Mouse (Mus musculus) natural killer cell, adult 2 months (primary cell): ENCODE measurements around the gene Tbc1d30.

Experiments
- DNase-seq, 2 experiments: peaks; one replicate each; pipeline ENCODE4 v3.0.0; 2022; ENCODE audit warnings: low spot score in 2 of 2

Gene Tbc1d30

DNA sequence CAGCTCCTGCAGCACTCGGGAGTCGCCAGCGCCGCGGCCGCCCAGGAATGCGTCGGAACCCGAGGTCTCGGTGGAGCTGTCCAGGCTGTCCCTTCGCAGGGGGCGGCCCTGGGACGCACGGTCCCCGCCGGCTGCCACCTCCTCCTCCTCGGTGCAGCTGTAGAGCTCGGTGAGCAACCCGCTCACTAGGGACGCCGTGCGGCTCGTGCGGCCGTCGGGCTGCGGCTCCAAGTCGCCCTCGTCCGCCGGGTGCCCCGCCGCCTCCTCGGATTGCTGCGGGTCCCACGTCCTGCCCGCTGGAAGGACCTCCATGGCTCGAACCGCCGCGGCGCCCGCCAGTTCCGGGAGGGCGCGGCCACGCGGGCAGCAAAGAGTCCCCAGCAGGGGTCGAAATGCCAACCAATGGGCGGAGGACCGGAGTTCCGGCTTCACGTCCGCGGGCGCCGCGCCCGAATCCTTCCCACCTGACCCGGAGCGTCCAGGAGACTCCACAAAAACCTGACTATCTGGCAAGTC, at the start of gene Tbc1d30:
TSS of gene Tbc1d30 (minus strand) at position 213 of the 516 bp plus-strand sequence.
- DNase-seq = peak; percentile 39 to 40

- DNase-seq = no peak
Measured at GRCm38 (mm10) chr10:121398599-121398998, 47.5 kb upstream of the Tbc1d30 start.

DNA sequence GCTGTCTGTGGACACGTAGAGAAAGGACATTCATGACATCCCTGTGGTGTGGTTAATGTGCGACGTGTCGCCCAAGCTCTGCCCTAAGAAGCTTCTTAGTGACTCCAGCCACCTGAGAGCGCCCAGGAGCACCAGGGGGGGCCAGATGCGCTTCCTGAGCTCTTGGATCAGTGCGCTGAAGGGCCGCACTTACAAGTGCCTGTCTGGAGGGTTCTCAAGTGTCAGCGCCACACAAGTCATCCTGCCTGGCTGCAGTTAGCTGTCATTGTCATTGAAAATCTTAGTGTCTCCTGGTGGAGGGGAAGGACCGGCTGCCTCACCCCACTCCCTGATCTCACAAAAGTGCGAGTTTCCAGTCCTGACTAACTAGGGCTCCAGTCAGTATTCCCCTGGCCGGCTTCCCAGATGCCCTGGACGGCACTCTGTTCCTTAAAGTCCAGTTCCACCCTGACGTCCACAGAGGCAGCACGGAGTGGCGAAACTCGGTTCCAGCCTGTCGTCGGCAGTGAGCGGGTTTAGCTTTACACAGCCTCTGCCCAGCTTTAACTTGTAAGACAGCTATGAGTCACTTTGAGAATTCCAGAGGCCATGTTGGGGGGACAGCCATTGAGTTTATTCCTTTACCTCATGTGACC, 44.6 kb upstream of the Tbc1d30 start:
- no peak for DNase-seq

- DNase-seq = no peak
Measured at GRCm38 (mm10) chr10:121394789-121395325, 43.8 kb upstream of the Tbc1d30 start.

GRCm38 (mm10) chr10:121394270-121394669, 43.2 kb upstream of the Tbc1d30 start:
- no peak for DNase-seq

DNA sequence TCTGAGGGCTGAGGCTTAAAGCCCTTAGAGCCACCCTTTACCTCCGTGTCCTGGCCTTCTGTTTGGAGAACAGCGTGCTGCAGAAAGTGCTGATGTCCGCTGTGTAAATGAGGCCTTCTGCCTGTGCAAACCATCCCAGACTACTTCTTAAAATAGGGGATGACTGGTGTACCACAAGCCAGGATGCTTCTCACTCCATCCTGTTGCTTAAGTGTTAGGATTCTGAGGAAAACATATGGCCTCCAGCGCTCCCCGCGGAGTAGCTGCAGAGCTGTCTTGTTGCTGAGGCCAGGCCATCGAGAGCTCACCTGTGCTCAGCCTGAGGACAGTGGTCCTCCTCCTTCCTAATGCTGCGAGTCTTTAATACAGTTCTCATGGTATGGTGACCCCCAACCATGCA, 40.8 kb upstream of the Tbc1d30 start:
- no peak for DNase-seq

GRCm38 (mm10) chr10:121390602-121391001, 39.5 kb upstream of the Tbc1d30 start:
- DNase-seq = no peak

- no peak for DNase-seq
Measured at GRCm38 (mm10) chr10:121386347-121386746, 35.3 kb upstream of the Tbc1d30 start.

GRCm38 (mm10) chr10:121385695-121386094, 34.6 kb upstream of the Tbc1d30 start:
- no peak for DNase-seq

- no peak for DNase-seq
Measured at GRCm38 (mm10) chr10:121384710-121385109, 33.6 kb upstream of the Tbc1d30 start.

DNA sequence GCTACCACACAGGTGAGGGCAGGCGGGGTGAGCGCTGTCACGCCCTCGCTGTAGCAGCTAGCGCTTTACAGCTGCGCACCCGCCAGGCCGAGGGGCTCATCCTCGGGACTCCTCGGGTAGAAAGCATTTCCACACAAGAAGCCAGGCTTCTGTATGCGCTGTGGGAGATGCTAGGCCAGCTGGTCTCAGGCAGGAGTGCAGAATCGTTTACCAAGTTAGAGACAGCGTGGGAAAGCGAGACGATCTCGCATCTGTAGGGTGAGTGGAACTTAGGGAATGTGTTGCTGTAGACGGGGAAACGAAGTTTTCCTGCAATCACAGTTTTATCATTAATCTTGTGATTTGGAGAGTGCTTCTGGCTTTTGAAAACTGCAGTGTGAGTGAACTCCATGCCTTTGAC, 30.2 kb upstream of the Tbc1d30 start:
- no peak for DNase-seq

DNA sequence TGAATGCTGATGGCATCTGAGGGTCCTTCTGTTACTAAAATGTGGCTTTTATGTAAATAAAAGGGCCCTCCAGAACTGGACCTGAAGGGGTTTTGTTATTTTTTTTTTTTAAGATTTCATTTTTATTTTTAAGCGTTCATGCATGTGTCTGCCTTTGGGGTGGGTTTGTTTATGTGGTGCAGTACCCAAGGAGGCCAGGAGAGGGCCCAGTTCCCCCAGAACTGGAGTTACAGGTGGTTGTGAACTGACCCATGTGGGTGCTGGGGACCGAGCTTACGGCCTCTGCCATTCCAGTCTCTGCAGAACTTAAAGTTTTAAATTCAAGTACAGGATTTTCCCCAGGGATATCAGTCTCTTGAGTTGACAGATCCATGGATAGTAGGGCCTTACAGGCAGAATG, 28.3 kb upstream of the Tbc1d30 start:
- DNase-seq = no peak

DNA sequence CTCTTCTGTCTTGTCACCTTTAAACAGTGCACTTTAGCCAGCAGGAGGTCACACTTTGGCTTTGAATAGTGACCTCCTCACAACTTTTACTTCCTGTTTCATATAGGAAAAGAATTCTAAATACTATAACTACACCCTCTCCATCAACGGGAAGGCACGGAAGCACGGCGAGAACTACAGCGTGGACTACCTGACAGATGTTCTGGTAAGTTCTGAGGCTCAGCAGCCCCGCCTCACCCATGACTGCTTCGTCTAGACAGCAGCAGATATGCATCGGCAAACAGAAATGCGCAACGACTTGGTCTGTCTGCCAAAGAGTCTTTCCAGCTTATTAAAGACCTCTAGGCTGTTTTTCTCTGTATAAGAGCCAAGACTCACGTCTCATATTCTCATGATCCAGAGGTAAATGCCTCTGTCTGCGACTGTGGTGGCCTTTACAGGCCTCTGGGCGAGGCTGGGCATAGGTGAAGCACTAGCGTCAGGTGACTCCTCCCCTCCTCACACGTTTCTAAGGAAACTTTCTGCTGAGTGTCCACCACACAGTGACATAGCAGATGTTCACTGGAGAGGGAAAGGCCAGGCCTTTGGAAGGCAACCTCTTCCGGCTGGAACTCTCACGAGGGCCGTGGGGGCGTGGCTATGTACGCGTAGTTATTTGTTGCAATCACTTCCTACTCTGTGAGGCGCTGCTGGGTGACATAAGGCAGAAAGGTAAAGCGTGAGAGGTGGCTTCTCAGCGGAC, 25.6 kb upstream of the Tbc1d30 start:
- peak in 1 of 2 experiments; percentile 43 for DNase-seq

- peak in 1 of 2 experiments; percentile 23 for DNase-seq
Measured at GRCm38 (mm10) chr10:121375649-121376493, 24.8 kb upstream of the Tbc1d30 start.

DNA sequence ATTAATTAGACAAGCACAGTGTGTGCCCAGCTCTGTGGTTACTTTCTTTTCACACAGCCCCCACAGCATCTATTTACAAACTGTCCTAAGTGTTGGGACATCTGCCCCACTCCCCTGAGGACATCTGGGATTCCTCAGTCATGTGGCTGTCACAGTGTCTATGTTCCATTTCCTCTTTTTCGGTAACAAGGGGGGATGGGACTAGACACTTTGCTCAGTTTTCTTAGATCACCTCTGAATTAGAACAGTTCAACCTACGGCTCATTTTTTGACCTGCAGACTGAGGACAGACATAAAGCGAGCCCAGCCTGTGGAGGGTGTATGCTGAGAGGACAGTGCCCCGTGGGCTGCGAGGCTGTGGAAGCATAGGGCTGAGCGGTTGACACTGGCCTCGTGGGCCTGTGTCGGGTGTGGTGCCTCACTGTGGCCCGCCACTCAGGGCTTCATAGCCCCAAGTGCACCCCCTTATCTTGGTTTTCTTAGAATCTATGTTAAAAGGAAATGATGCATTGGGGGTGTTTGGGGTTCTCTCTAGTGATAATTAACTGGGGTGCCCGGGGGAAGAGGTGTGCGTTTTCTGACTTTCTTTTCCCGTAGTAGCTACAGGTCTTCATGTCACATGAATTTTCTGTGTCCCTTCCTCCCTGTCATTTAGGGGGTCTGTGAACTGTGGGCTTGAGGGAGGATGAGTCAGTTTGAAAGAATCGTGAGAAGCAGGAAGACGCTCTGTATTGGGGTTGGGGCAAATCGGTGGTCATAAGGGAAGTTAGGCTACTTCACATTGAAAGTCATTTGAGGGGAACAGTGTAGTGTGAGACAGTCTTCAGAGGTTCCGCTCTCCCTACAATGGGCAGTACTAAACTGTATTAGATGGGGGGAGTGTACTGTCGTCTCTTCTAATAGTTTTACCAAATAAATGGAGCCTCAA, 23.9 kb upstream of the Tbc1d30 start:
- peak; percentile 19 to 73 for DNase-seq

DNA sequence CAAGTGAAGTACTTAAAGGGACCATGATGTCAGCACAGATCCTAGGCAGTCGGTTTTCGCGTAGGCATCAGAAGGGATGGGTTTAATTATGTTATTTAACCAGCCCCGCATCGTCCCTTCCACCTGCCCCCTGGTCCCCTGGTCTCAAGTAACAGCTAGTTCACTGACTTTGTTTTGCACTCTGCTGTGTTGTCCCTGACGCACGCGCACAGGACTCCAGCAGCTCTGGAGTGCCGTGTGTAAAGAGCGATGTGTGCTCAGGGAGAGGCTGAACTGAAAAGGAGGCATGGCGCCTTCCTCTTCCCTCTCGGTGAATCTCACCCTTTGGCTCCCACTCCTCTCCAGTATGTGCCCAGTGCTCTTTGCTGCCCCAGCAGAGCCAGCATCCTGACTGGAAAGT, 22.9 kb upstream of the Tbc1d30 start:
- no peak for DNase-seq

- peak in 1 of 2 experiments; percentile 21 for DNase-seq
Measured at GRCm38 (mm10) chr10:121370777-121371176, 19.7 kb upstream of the Tbc1d30 start.

DNA sequence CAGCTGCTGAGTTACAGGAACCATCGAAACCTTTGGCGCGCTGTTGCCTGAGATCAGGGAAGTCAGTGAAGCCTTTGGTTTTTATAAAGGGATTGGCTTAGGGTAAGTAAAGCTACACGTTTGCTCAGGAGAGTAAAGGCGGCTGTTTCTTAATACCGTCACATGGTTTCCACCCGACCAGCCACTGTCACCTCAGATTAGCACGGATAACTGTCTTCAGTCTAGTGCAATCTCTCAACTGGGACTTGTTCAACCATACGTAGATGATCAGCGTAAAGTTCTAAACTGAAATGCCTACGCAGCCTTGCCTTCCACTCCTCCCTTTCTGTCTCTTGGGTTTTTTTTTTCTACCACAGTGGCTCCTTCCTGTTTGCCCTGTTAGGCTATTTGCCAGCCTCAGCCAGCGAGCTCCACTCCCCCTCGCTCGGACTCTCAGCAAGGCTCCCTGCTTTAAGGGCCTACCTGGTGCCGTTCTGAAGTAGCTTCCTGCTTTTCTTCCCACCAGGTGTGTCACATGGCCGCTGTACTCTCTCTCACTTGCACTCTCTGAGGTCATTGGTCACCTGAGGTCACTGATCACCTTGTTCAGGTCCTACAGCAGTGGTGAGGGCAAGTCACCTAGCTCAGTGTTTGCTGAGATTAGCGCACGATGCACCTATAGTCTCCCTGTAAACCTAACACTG, 17.8 kb upstream of the Tbc1d30 start:
- peak; percentile 11 to 12 for DNase-seq

DNA sequence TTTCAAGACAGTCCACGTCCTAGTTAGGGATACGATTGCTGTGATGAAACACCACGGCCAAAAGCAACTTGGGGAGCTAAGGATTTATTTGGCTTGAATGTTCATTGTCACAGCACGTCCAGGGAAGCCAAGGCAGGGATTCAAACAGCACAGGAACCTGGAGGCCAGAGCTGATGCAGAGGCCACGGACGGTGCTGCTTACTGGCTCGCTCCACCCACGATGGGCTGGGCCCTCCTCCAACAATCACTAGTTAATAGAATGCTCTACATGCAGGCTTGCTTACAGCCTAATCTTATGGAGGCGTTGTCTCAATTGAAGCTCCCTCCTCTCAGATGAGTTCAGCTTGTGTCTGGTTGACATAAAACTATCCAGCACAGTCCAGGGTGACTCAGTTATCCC, 16.7 kb upstream of the Tbc1d30 start:
- no peak for DNase-seq

DNA sequence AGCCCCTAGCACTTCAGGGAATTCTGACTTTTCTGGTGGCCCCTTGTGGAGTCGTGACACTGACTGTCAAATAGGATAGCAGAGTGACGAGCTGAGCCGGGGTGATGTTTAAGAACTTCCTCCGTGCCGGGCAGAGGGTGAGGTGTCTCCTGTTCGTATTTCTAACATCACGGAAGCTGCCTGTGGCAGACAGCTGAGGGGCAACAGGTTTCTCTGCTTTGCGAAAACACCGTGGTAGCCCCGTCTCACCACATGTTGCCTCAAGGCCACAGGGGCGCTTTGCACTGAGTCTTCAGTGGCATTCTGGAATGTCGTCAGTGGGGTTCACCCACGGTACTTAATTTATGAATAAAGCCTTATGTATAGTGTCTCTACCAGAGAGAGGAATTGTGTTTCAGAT, 16.2 kb upstream of the Tbc1d30 start:
- no peak for DNase-seq
